Mouse (Mus musculus) adipose tissue, adult 10 weeks (tissue): ENCODE measurements around the gene Cox17. TPM values are rescaled to one million over a fixed set of nuclear protein-coding genes. Genes with fewer than 3 reads are reported as not detected.

Experiments
- polyA plus RNA-seq: library from polyadenylated mRNA; stranded (reverse); fragments of 350-450 nt; fragmentation: Illumina TruSeq; extraction: RNeasy Lipid Tissue Mini Kit (QIAGEN cat#74804); gene quantifications from one replicate; pipeline ENCODE4 v1.2.3, GENCODE M21; 2014; ENCODE audit warnings: low read depth, low replicate concordance

Cox17 gene
- 209 TPM for polyA plus RNA-seq

GRCm38 (mm10) chr16:38346529-38347325 is at the start of gene Cox17, which contains the start of gene Gm21987:
Cox17 (plus strand) TSS chr16:38346991.
Gm21987 (plus strand) TSS chr16:38347040.

GRCm38 (mm10) chr16:38341396-38342324 is 5.1 kb upstream of the Cox17 start, which contains the start of gene Maats1:
Maats1 (minus strand) TSS chr16:38342143.

GRCm38 (mm10) chr16:38361933-38362332 is 15.1 kb downstream of the Cox17 start, which contains the start of gene Popdc2:
Popdc2 (plus strand) TSS chr16:38362209.

Other genes starting within 250 kb of the Cox17 start
- gene Nr1i2, start 52.2 kb upstream of the Cox17 start, polyA plus RNA-seq: 0.15 TPM
- gene Maats1, start 4.8 kb upstream of the Cox17 start, polyA plus RNA-seq: 2.7 TPM
- gene Gm21987, start within 50 bp of the Cox17 start, polyA plus RNA-seq: not detected
- 5.7 TPM for gene Popdc2, start 15.2 kb downstream of the Cox17 start, polyA plus RNA-seq
- 34.9 TPM for gene Pla1a, start 86.2 kb downstream of the Cox17 start, polyA plus RNA-seq
- 20.4 TPM for gene Adprh, start 105.7 kb downstream of the Cox17 start, polyA plus RNA-seq
- 1.1 TPM for gene Cd80, start 108.6 kb downstream of the Cox17 start, polyA plus RNA-seq
- gene Timmdc1, start 175.7 kb downstream of the Cox17 start, polyA plus RNA-seq: 21.7 TPM
- 29.1 TPM for gene Poglut1, start 203.3 kb downstream of the Cox17 start, polyA plus RNA-seq
- gene Tmem39a, start 211.7 kb downstream of the Cox17 start, polyA plus RNA-seq: 71.8 TPM